Mouse (Mus musculus) liver, adult 2 months (tissue): ENCODE measurements around the gene Doc2g. TPM values are rescaled to one million over a fixed set of nuclear protein-coding genes. Genes with fewer than 3 reads are reported as not detected.
"Not testable (repeated sequence)": the region's sequence is repeated elsewhere in the genome, so short reads cannot be mapped to it uniquely, and the experiment has no call there.

ENCODE experiments used
- DNase-seq: peaks from one replicate; pipeline ENCODE4 v3.0.0-alpha.2; 2011; ENCODE audit warnings: low read depth, low spot score; ENCODE audit errors: extremely low read depth
- H3K27ac ChIP-seq: fragments of 200-500 bp; replicated peaks from 2 replicates; pipeline ENCODE4 v1.5.1; 2012; ENCODE audit warnings: low read depth, mild to moderate bottlenecking, control low read depth, inconsistent platforms, low read length; ENCODE audit not compliant: insufficient read depth
- H3K27me3 ChIP-seq: fragments of 200-500 bp; 2 replicates; pipeline ENCODE4 v1.6.1; 2012; ENCODE audit warnings: mild to moderate bottlenecking, moderate library complexity, low read length, inconsistent platforms; ENCODE audit not compliant: control insufficient read depth, insufficient read depth
- H3K36me3 ChIP-seq: fragments of 200-500 bp; 2 replicates; pipeline ENCODE4 v1.6.1; 2012; ENCODE audit warnings: low read length, inconsistent platforms; ENCODE audit not compliant: control insufficient read depth, insufficient read depth
- H3K4me1 ChIP-seq: fragments of 200-500 bp; 2 replicates; pipeline ENCODE4 v1.6.1; 2011; ENCODE audit warnings: low read length; ENCODE audit not compliant: control insufficient read depth, insufficient read depth
- H3K4me3 ChIP-seq: fragments of 200-500 bp; 2 replicates; pipeline ENCODE4 v1.5.1; 2011; ENCODE audit warnings: low read depth, mild to moderate bottlenecking, control low read depth, low read length, moderate library complexity; ENCODE audit not compliant: insufficient read depth
- H3K79me2 ChIP-seq: fragments of 200-500 bp; 2 replicates; pipeline ENCODE4 v1.6.1; 2012; ENCODE audit warnings: inconsistent platforms, mild to moderate bottlenecking, low read length, moderate library complexity; ENCODE audit not compliant: control insufficient read depth, insufficient read depth
- H3K9ac ChIP-seq: fragments of 200-500 bp; 2 replicates; pipeline ENCODE4 v1.6.1; 2012; ENCODE audit warnings: low read depth, mild to moderate bottlenecking, control low read depth, inconsistent platforms, low read length
- CTCF ChIP-seq: fragments of 200-500 bp; IDR thresholded peaks from 2 replicates; pipeline ENCODE4 v1.5.1; 2011; ENCODE audit warnings: low read depth, low read length, control low read depth
- POLR2A ChIP-seq: fragments of 200-500 bp; IDR thresholded peaks from 2 replicates; pipeline ENCODE4 v1.6.1; 2011; ENCODE audit warnings: low read length, control low read depth; ENCODE audit not compliant: insufficient read depth; ENCODE audit errors: extremely low read depth
- WGBS: fragments of 180-500 bp; shearing (Covaris S2); methylation state at CpG from one replicate; pipeline ENCODE4 v1.1.7; 2018; 5-methylcytosine and 5-hydroxymethylcytosine counted together
- polyA plus RNA-seq: library from polyadenylated mRNA; depleted of rRNA; stranded (reverse); fragments of >200 nt; gene quantifications from 2 replicates; pipeline ENCODE4 v1.2.3, GENCODE M21; 2012; rRNA removed
- total RNA-seq: library from RNA; depleted of rRNA; stranded (reverse); fragments of >200 nt; gene quantifications from 2 replicates; pipeline ENCODE4 v1.2.3, GENCODE M21; 2014; rRNA removed

Gene Doc2g
- 0.74 and 0.87 TPM in 2 replicates for total RNA-seq
- 2.3 and 4.9 TPM in 2 replicates for polyA plus RNA-seq

- no peak for DNase-seq
- Histone ChIP-seq H3K9ac (no peak within 1 kb of the TSS), H3K79me2 (no peaks in the 10 kb centered on the region), H3K4me3 (no peak within 1 kb of the TSS), H3K27me3 (no peaks in the 10 kb centered on the region), H3K4me1 (peaks cover 10% of the 10 kb centered on the region), H3K27ac (no peak within 1 kb of the TSS), H3K36me3 (peaks cover 6% of the 10 kb centered on the region; the same call in 1 of the 2 replicates)
- 90% methylated on average over 1 of the region's 1 CpGs for WGBS
- TF ChIP-seq CTCF (no peak), POLR2A (no peak)
These were observed at the start of gene Doc2g for GRCm38 (mm10) chr19:4003112-4003511. Doc2g (plus strand) TSS chr19:4003313.

GRCm38 (mm10) chr19:3955033-3955432 lies 48.1 kb upstream of the Doc2g start:
- Histone ChIP-seq H3K79me2 (no peaks in the 10 kb centered on the region), H3K36me3 (no peaks in the 10 kb centered on the region), H3K27me3 (no peaks in the 10 kb centered on the region), H3K9ac (no peak overlapping the region), H3K4me3 (no peak overlapping the region), H3K27ac (no peak overlapping the region), H3K4me1 (peaks cover 4% of the 10 kb centered on the region)
- peak; percentile 28 for DNase-seq
- TF ChIP-seq POLR2A (no peak), CTCF (no peak)
- 56% methylated on average over 3 of the region's 3 CpGs for WGBS

- 86% methylated on average over 4 of the region's 4 CpGs for WGBS
- H3K36me3 ChIP-seq, result no peaks in the 10 kb centered on the region
- H3K9ac ChIP-seq, result no peak overlapping the region
- H3K27me3 ChIP-seq, result no peaks in the 10 kb centered on the region
- no peaks in the 10 kb centered on the region for H3K79me2 ChIP-seq
- H3K4me1 ChIP-seq, result no peaks in the 10 kb centered on the region
- DNase-seq, result no peak
- no peak overlapping the region for H3K4me3 ChIP-seq
- no peak for TF ChIP-seq CTCF
- no peak for TF ChIP-seq POLR2A
- H3K27ac ChIP-seq, result no peak overlapping the region
These were observed 47.3 kb upstream of the Doc2g start for GRCm38 (mm10) chr19:3955804-3956203.

- not testable (repeated sequence) for H3K36me3 ChIP-seq, H3K4me3 ChIP-seq, DNase-seq, H3K27ac ChIP-seq, H3K79me2 ChIP-seq, H3K27me3 ChIP-seq, H3K4me1 ChIP-seq, H3K9ac ChIP-seq
- 70% methylated on average over 5 of the region's 5 CpGs for WGBS
These were observed 45.6 kb upstream of the Doc2g start for GRCm38 (mm10) chr19:3957296-3958036.

- Histone ChIP-seq H3K4me3 (no peak within 1 kb of the TSS), H3K79me2 (no peaks in the 10 kb centered on the region)
- 45% methylated on average over 4 of the region's 4 CpGs for WGBS
These were observed 44.6 kb upstream of the Doc2g start, which contains the start of gene Aldh3b3 for GRCm38 (mm10) chr19:3958470-3958869. Aldh3b3 (plus strand) TSS chr19:3958645.

GRCm38 (mm10) chr19:3959030-3959429 lies 44.1 kb upstream of the Doc2g start:
- TF ChIP-seq POLR2A (no peak), CTCF (no peak)
- peak; percentile 66 for DNase-seq

More at GRCm38 (mm10) chr19:3958470-3958869, 44.6 kb upstream of the Doc2g start, which contains the start of gene Aldh3b3:
- Histone ChIP-seq H3K27ac (no peak within 1 kb of the TSS), H3K27me3 (no peaks in the 10 kb centered on the region), H3K4me1 (no peaks in the 10 kb centered on the region), H3K36me3 (no peaks in the 10 kb centered on the region), H3K9ac (no peak within 1 kb of the TSS)
- DNase-seq, result peak; percentile 48
- TF ChIP-seq CTCF, result no peak
- TF ChIP-seq POLR2A, result no peak

More at GRCm38 (mm10) chr19:3959030-3959429, 44.1 kb upstream of the Doc2g start:
- Histone ChIP-seq H3K27ac (no peak overlapping the region), H3K36me3 (no peaks in the 10 kb centered on the region), H3K79me2 (no peaks in the 10 kb centered on the region), H3K4me1 (no peaks in the 10 kb centered on the region), H3K27me3 (no peaks in the 10 kb centered on the region), H3K9ac (no peak overlapping the region), H3K4me3 (no peak overlapping the region)
